Mouse (Mus musculus) embryonic facial prominence, embryonic 10.5 days (tissue): Measurements from ENCODE around the gene Ets1. TPM values are rescaled to one million over a fixed set of nuclear protein-coding genes. Genes with fewer than 3 reads are reported as not detected.

Source experiments
- DNase-seq: peaks from one replicate; pipeline ENCODE4 v3.0.0-alpha.2; 2017; ENCODE audit warnings: low spot score
- H3K27ac ChIP-seq: fragments of 300-500 bp; sonication (generic); replicated peaks from 2 replicates; pipeline ENCODE4 v1.5.1; 2016; ENCODE audit warnings: mild to moderate bottlenecking
- H3K27me3 ChIP-seq: fragments of 300-500 bp; sonication (generic); replicated peaks from 2 replicates; pipeline ENCODE4 v1.6.1; 2016; ENCODE audit warnings: low read depth, mild to moderate bottlenecking; ENCODE audit not compliant: poor library complexity, severe bottlenecking
- H3K36me3 ChIP-seq: fragments of 300-500 bp; sonication (generic); replicated peaks from 2 replicates; pipeline ENCODE4 v1.6.1; 2016; ENCODE audit warnings: mild to moderate bottlenecking, moderate library complexity
- H3K4me1 ChIP-seq: fragments of 300-500 bp; sonication (generic); 2 replicates; pipeline ENCODE4 v1.6.1; 2016
- H3K4me3 ChIP-seq: fragments of 300-500 bp; sonication (generic); 2 replicates; pipeline ENCODE4 v1.5.1; 2016; ENCODE audit warnings: mild to moderate bottlenecking, moderate library complexity
- H3K9me3 ChIP-seq: fragments of 300-500 bp; sonication (generic); 2 replicates; pipeline ENCODE4 v1.6.1; 2016; ENCODE audit warnings: mild to moderate bottlenecking
- WGBS: fragments of 180-500 bp; shearing (Covaris S2); methylation state at CpG from one replicate; pipeline ENCODE4 v1.1.7; 2016; 5-methylcytosine and 5-hydroxymethylcytosine counted together
- polyA plus RNA-seq: library from polyadenylated mRNA; unstranded; fragments of >200 nt; fragmentation: Nextera tagmentation; extraction: Ambion mirVana; gene quantifications from 2 replicates; pipeline ENCODE4 v1.2.1, GENCODE M21; 2016

Ets1 gene
- polyA plus RNA-seq, 1 experiment from 2014 or later = 38.6 TPM

- 57% methylated on average over 4 of the region's 4 CpGs for WGBS
- H3K4me3 ChIP-seq = peak overlapping the region; percentile 72
- no peaks in the 10 kb centered on the region for H3K36me3 ChIP-seq
- no peaks in the 10 kb centered on the region for H3K9me3 ChIP-seq
- H3K4me1 ChIP-seq = peaks cover 33% of the 10 kb centered on the region
- H3K27me3 ChIP-seq = peaks cover 76% of the 10 kb centered on the region
- DNase-seq = no peak
- H3K27ac ChIP-seq = peak overlapping the region; percentile 87
Measured at GRCm38 (mm10) chr9:32694916-32695490, 59.0 kb downstream of the Ets1 start.

GRCm38 (mm10) chr9:32695492-32696190, 59.6 kb downstream of the Ets1 start:
- peak overlapping the region; percentile 87 for H3K27ac ChIP-seq
- no peaks in the 10 kb centered on the region for H3K36me3 ChIP-seq
- DNase-seq = peak; percentile 98
- H3K9me3 ChIP-seq = no peaks in the 10 kb centered on the region
- H3K4me3 ChIP-seq = peak overlapping the region; percentile 72
- H3K27me3 ChIP-seq = peaks cover 76% of the 10 kb centered on the region
- WGBS = under 1% methylated on average over 67 of the region's 67 CpGs
- peaks cover 40% of the 10 kb centered on the region for H3K4me1 ChIP-seq

- Histone ChIP-seq H3K4me1 (peaks cover 45% of the 10 kb centered on the region), H3K27ac (peak overlapping the region; percentile 87), H3K36me3 (no peaks in the 10 kb centered on the region), H3K9me3 (no peaks in the 10 kb centered on the region), H3K4me3 (peak overlapping the region; percentile 72), H3K27me3 (peaks cover 76% of the 10 kb centered on the region)
- WGBS = 0% methylated on average over 13 of the region's 13 CpGs
- DNase-seq = no peak
Measured at GRCm38 (mm10) chr9:32696259-32696658, 60.2 kb downstream of the Ets1 start.

GRCm38 (mm10) chr9:32696717-32697116, 60.7 kb downstream of the Ets1 start:
- no peaks in the 10 kb centered on the region for H3K36me3 ChIP-seq
- H3K27me3 ChIP-seq = peaks cover 76% of the 10 kb centered on the region
- 6% methylated on average over 7 of the region's 7 CpGs for WGBS
- DNase-seq = peak; percentile 44
- H3K4me1 ChIP-seq = peaks cover 45% of the 10 kb centered on the region
- peak overlapping the region; percentile 72 for H3K4me3 ChIP-seq
- peak overlapping the region; percentile 49; the same call in 1 of the 2 replicates for H3K27ac ChIP-seq
- H3K9me3 ChIP-seq = no peaks in the 10 kb centered on the region

- 42% methylated on average over 9 of the region's 9 CpGs for whole genome bisulfite sequencing
- H3K4me3 ChIP-seq = peak overlapping the region; percentile 72
- H3K36me3 ChIP-seq = no peaks in the 10 kb centered on the region
- peaks cover 48% of the 10 kb centered on the region for H3K4me1 ChIP-seq
- DNase-seq = no peak
- H3K9me3 ChIP-seq = no peaks in the 10 kb centered on the region
- 0 out of 2 replicates have a peak overlapping the region, but pooled peaks have one; percentile 49 for H3K27ac ChIP-seq
- peaks cover 68% of the 10 kb centered on the region for H3K27me3 ChIP-seq
Measured at GRCm38 (mm10) chr9:32697291-32698110, 61.5 kb downstream of the Ets1 start.

DNA sequence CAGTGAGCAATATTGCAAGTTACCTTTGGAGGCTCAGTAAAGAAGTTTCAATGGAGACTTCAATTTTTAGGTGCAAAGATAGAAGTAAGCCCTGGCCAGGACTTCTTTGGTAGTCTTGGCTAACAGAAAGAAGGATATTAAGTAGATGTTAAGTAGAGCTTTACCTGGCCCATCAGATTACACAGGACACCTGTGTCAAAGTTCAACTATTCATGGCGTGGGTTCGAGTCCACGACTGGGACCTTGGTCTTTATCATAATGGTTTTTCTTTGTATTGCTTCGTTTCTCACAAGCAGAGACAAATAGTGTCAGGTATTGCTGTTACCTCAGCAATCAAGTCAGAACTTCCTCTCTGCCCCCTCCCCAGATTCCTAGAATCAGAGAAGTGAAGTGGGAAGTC, 62.7 kb downstream of the Ets1 start:
- 84% methylated on average over 4 of the region's 4 CpGs for WGBS
- no peak overlapping the region for H3K27ac ChIP-seq
- H3K36me3 ChIP-seq = no peaks in the 10 kb centered on the region
- no peaks in the 10 kb centered on the region for H3K9me3 ChIP-seq
- peaks cover 56% of the 10 kb centered on the region for H3K27me3 ChIP-seq
- 0 out of 2 replicates have a peak overlapping the region, but pooled peaks have one; percentile 34 for H3K4me3 ChIP-seq
- H3K4me1 ChIP-seq = peaks cover 52% of the 10 kb centered on the region
- no peak for DNase-seq

DNA sequence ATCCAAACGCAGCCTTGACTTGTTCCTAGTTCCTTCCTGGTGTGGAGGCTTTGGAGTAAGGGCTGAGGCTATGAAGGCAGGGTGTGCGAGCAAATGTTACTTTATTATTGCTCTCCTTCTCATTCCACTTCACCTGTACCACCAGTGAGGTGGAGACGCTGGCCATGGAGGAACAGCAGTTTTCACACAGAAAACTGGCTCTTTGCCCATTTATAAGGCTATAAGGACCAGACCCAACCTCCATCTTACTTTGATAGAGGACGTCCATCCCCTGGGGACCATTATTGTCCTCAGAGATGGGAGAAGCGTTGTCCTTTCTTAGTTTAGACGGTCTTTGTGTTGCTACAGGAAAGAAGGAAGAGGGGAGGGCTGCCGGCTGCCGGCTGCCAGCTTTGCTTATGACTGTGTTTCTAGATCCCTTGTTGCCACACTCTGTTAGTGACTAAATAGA, 63.4 kb downstream of the Ets1 start:
- 78% methylated on average over 8 of the region's 8 CpGs for WGBS
- Histone ChIP-seq H3K4me1 (peaks cover 54% of the 10 kb centered on the region), H3K36me3 (no peaks in the 10 kb centered on the region), H3K27ac (no peak overlapping the region), H3K4me3 (peak overlapping the region; percentile 34), H3K9me3 (no peaks in the 10 kb centered on the region), H3K27me3 (peaks cover 49% of the 10 kb centered on the region)
- no peak for DNase-seq

GRCm38 (mm10) chr9:32700091-32700905, 64.3 kb downstream of the Ets1 start:
- H3K27ac ChIP-seq = no peak overlapping the region
- peaks cover 40% of the 10 kb centered on the region for H3K27me3 ChIP-seq
- no peak for DNase-seq
- 67% methylated on average over 7 of the region's 7 CpGs for WGBS
- H3K4me1 ChIP-seq = peaks cover 53% of the 10 kb centered on the region
- no peaks in the 10 kb centered on the region for H3K9me3 ChIP-seq
- no peaks in the 10 kb centered on the region for H3K36me3 ChIP-seq
- H3K4me3 ChIP-seq = no peak overlapping the region

- DNase-seq = no peak
- Histone ChIP-seq H3K36me3 (0 out of 2 replicates have a peak, but pooled peaks cover 3% of the 10 kb centered on the region), H3K9me3 (no peaks in the 10 kb centered on the region), H3K27me3 (peaks cover 40% of the 10 kb centered on the region), H3K27ac (no peak overlapping the region), H3K4me1 (peaks cover 54% of the 10 kb centered on the region), H3K4me3 (no peak overlapping the region)
- 86% methylated on average over 20 of the region's 20 CpGs for WGBS
Measured at GRCm38 (mm10) chr9:32701126-32701997, 65.3 kb downstream of the Ets1 start.

- Histone ChIP-seq H3K27ac (no peak overlapping the region), H3K27me3 (peaks cover 35% of the 10 kb centered on the region), H3K36me3 (0 out of 2 replicates have a peak, but pooled peaks cover 3% of the 10 kb centered on the region), H3K9me3 (no peaks in the 10 kb centered on the region), H3K4me3 (no peak overlapping the region), H3K4me1 (peaks cover 48% of the 10 kb centered on the region)
- WGBS = 85% methylated on average over 2 of the region's 2 CpGs
- no peak for DNase-seq
Measured at GRCm38 (mm10) chr9:32701998-32702305, 65.9 kb downstream of the Ets1 start.

DNA sequence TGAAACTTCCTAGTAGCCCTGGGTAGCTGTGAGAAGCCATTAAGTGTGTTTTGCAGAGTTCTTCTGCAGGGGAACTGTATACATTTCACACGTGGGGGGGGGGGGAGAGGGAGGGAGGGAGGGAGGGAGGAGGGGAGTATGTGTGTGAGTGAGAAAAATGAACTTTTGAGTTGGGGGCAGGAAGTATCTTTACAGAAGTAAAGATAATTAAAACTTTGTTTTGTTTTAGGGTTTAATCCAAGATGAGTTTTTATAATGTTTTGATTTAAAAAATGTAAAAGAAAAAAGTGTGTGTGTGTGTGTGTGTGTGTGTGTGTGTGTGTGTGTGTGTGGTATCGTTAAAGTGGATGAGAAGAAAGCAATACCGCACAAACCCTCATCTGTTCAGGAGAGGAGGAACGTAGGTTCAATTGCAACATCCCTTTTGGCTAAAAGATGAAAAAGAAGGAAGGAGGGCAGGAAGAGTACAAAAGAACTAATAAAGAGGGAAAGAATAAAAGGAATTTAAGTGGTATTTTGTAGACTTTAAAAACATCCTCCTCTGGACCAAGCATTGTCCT, 66.9 kb downstream of the Ets1 start:
- Histone ChIP-seq H3K4me1 (peaks cover 42% of the 10 kb centered on the region), H3K27me3 (peaks cover 25% of the 10 kb centered on the region)
- WGBS = 60% methylated on average over 4 of the region's 4 CpGs

More for the DNA sequence above, 66.9 kb downstream of the Ets1 start:
- Histone ChIP-seq H3K4me3 (no peak overlapping the region), H3K9me3 (no peaks in the 10 kb centered on the region), H3K36me3 (0 out of 2 replicates have a peak, but pooled peaks cover 3% of the 10 kb centered on the region), H3K27ac (no peak overlapping the region)
- no peak for DNase-seq
